Mouse (Mus musculus): ENCODE results near the gene Megf9. TPM values are rescaled to one million over a fixed set of nuclear protein-coding genes. Genes with fewer than 3 reads are reported as not detected.

Megf9 gene
- polyA plus RNA-seq, 1 experiment = 1.1 TPM

DNA sequence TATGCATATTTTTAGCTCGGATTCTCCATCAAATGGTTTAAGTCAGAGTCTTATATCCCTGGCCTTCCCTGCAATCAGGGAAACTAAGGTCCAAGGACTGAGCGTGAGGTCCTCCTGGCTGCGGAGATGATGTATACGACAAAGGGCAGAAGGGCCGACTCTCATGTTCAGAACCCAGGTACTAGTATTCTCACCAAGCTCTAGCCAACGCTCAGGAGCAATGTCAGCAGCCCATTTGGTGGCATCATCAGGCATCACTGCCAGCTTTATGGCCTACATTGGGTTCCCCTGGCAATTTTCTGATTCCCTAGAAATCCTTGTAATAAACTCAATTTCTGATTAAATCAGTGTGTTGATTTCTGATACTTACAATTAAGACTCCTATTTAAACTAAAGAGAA lies 18.5 kb downstream of the Megf9 start:
- TF ChIP-seq EP300 (IDR thresholded peaks at IDR 0.05; ENCODE audit: insufficient read depth, low read depth, low read length) = no peak
- no peak for TF ChIP-seq POLR2A (IDR thresholded peaks at IDR 0.05; ENCODE audit: insufficient read depth, low read length)
- no peak for TF ChIP-seq CTCF (IDR thresholded peaks at IDR 0.05; ENCODE audit: low read depth, low read length)
- H3K4me1 ChIP-seq (ENCODE audit: control insufficient read depth, insufficient read depth, low read length) = no peaks in the 10 kb centered on the region
- no peaks in the 10 kb centered on the region; the same call in 1 of the 2 replicates for H3K27me3 ChIP-seq (ENCODE audit: control insufficient read depth, insufficient read depth, low read length, poor library complexity, severe bottlenecking)
- no peak overlapping the region for H3K4me3 ChIP-seq (ENCODE audit: low read depth, low read length)
- no peaks in the 10 kb centered on the region for H3K36me3 ChIP-seq (ENCODE audit: control insufficient read depth, insufficient read depth, low read length, poor library complexity, severe bottlenecking)
- H3K27ac ChIP-seq (ENCODE audit: insufficient read depth, low read length) = no peak overlapping the region
- no peaks in the 10 kb centered on the region for H3K9me3 ChIP-seq (replicated peaks; ENCODE audit: control insufficient read depth, insufficient read depth, low read length, poor library complexity, severe bottlenecking)
- no peak overlapping the region for H3K9ac ChIP-seq (ENCODE audit: low read depth, poor library complexity, severe bottlenecking)

DNA sequence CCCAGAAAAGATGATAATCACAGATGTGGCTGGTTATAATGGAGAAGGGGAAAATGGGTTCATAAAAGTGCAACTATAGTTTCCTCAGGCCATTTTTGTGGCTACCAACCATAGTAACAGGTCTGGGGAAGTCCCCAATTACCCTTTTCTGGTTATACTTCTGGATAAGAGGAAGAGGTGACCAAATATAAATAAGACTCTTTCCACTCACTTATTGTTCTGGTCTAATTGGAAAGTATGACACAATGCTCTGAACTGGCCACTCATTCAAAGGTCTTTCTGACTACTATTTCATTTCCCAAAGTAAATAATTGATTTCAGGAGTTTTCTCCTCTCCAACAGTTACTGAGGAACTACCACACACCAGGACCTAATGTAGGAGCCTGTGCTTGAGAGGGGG lies 19.3 kb downstream of the Megf9 start:
- Histone ChIP-seq H3K27ac (ENCODE audit: insufficient read depth, low read length) (no peak overlapping the region), H3K9me3 (replicated peaks; ENCODE audit: control insufficient read depth, insufficient read depth, low read length, poor library complexity, severe bottlenecking) (no peaks in the 10 kb centered on the region), H3K36me3 (ENCODE audit: control insufficient read depth, insufficient read depth, low read length, poor library complexity, severe bottlenecking) (no peaks in the 10 kb centered on the region), H3K27me3 (ENCODE audit: control insufficient read depth, insufficient read depth, low read length, poor library complexity, severe bottlenecking) (no peaks in the 10 kb centered on the region; the same call in 1 of the 2 replicates), H3K4me1 (ENCODE audit: control insufficient read depth, insufficient read depth, low read length) (no peaks in the 10 kb centered on the region), H3K4me3 (ENCODE audit: low read depth, low read length) (no peak overlapping the region), H3K9ac (ENCODE audit: low read depth, poor library complexity, severe bottlenecking) (no peak overlapping the region)
- TF ChIP-seq POLR2A (IDR thresholded peaks at IDR 0.05; ENCODE audit: insufficient read depth, low read length) = no peak
- no peak for TF ChIP-seq CTCF (IDR thresholded peaks at IDR 0.05; ENCODE audit: low read depth, low read length)
- TF ChIP-seq EP300 (IDR thresholded peaks at IDR 0.05; ENCODE audit: insufficient read depth, low read depth, low read length) = no peak

DNA sequence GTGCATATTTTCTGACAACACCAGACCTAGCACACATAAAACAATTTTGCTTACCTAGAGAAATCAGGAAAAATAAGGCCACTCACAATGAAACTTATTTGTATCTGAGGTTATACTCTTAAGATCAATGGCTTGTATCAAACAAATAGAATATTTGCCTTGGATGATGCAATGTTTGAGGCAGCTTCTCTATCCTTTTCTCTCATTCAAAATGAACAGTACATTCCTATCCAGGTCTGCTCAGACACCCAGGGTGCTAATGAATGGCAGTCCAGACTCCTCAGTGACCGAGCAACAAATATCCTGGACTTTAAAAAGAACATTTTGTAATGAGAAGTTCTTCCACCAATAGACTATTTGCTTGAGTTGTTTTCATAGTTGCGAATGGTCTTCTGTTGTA lies 24.8 kb downstream of the Megf9 start:
- TF ChIP-seq POLR2A (IDR thresholded peaks at IDR 0.05; ENCODE audit: insufficient read depth, low read length) = no peak
- no peak for TF ChIP-seq CTCF (IDR thresholded peaks at IDR 0.05; ENCODE audit: low read depth, low read length)
- no peak for TF ChIP-seq EP300 (IDR thresholded peaks at IDR 0.05; ENCODE audit: insufficient read depth, low read depth, low read length)
- no peak overlapping the region for H3K27ac ChIP-seq (ENCODE audit: insufficient read depth, low read length)
- no peak overlapping the region for H3K9ac ChIP-seq (ENCODE audit: low read depth, poor library complexity, severe bottlenecking)
- no peaks in the 10 kb centered on the region for H3K9me3 ChIP-seq (replicated peaks; ENCODE audit: control insufficient read depth, insufficient read depth, low read length, poor library complexity, severe bottlenecking)
- no peaks in the 10 kb centered on the region; the same call in 1 of the 2 replicates for H3K27me3 ChIP-seq (ENCODE audit: control insufficient read depth, insufficient read depth, low read length, poor library complexity, severe bottlenecking)
- H3K4me1 ChIP-seq (ENCODE audit: control insufficient read depth, insufficient read depth, low read length) = no peaks in the 10 kb centered on the region
- H3K4me3 ChIP-seq (ENCODE audit: low read depth, low read length) = no peak overlapping the region
- no peaks in the 10 kb centered on the region for H3K36me3 ChIP-seq (ENCODE audit: control insufficient read depth, insufficient read depth, low read length, poor library complexity, severe bottlenecking)

DNA sequence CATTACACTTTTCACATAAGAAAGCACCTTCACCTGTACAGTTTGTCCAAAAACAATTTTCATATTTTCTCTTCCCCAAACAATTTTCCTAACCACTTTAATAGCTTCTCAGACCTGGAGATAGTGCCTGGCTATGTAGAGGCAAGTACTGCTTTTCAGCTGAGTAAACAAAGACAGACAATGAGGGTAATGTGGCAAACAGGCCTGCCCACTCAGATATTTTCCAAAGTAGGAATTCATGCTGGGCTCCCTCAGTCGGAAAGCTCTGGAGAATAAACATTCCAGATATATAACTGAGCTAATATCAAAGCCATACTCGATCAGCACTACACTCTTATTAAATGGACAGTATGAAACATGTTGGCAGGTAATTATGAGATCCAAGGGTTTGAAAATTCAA lies 25.2 kb downstream of the Megf9 start:
- Histone ChIP-seq H3K27me3 (ENCODE audit: control insufficient read depth, insufficient read depth, low read length, poor library complexity, severe bottlenecking) (no peaks in the 10 kb centered on the region; the same call in 1 of the 2 replicates), H3K27ac (ENCODE audit: insufficient read depth, low read length) (no peak overlapping the region), H3K4me1 (ENCODE audit: control insufficient read depth, insufficient read depth, low read length) (no peaks in the 10 kb centered on the region), H3K9ac (ENCODE audit: low read depth, poor library complexity, severe bottlenecking) (no peak overlapping the region), H3K4me3 (ENCODE audit: low read depth, low read length) (no peak overlapping the region), H3K36me3 (ENCODE audit: control insufficient read depth, insufficient read depth, low read length, poor library complexity, severe bottlenecking) (no peaks in the 10 kb centered on the region), H3K9me3 (replicated peaks; ENCODE audit: control insufficient read depth, insufficient read depth, low read length, poor library complexity, severe bottlenecking) (no peaks in the 10 kb centered on the region)
- TF ChIP-seq CTCF (IDR thresholded peaks at IDR 0.05; ENCODE audit: low read depth, low read length) (no peak), EP300 (IDR thresholded peaks at IDR 0.05; ENCODE audit: insufficient read depth, low read depth, low read length) (no peak), POLR2A (IDR thresholded peaks at IDR 0.05; ENCODE audit: insufficient read depth, low read length) (no peak)

DNA sequence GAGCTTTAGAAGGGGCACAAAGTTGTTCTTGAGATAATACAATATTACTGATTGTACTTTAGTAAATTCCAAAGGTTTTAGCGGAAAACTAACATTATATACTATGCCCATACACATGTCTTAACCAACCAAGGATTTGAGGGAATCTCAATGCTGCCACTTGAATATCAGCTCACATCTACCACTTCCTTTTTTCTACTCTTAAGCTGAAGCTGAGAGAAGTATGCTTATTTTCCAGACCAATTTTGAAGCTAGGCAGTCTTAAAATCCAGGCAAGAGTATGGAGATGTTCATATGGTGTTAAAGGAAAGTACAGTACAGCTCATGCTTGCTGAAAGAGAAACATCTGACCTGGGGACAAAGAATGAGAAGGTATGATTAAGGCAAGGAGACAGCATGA lies 26.6 kb downstream of the Megf9 start:
- H3K4me1 ChIP-seq (ENCODE audit: control insufficient read depth, insufficient read depth, low read length) = no peaks in the 10 kb centered on the region
- no peaks in the 10 kb centered on the region for H3K9me3 ChIP-seq (replicated peaks; ENCODE audit: control insufficient read depth, insufficient read depth, low read length, poor library complexity, severe bottlenecking)
- no peak overlapping the region for H3K9ac ChIP-seq (ENCODE audit: low read depth, poor library complexity, severe bottlenecking)
- H3K27me3 ChIP-seq (ENCODE audit: control insufficient read depth, insufficient read depth, low read length, poor library complexity, severe bottlenecking) = no peaks in the 10 kb centered on the region; the same call in 1 of the 2 replicates
- H3K27ac ChIP-seq (ENCODE audit: insufficient read depth, low read length) = no peak overlapping the region
- no peaks in the 10 kb centered on the region for H3K36me3 ChIP-seq (ENCODE audit: control insufficient read depth, insufficient read depth, low read length, poor library complexity, severe bottlenecking)
- TF ChIP-seq CTCF (IDR thresholded peaks at IDR 0.05; ENCODE audit: low read depth, low read length) = no peak
- TF ChIP-seq EP300 (IDR thresholded peaks at IDR 0.05; ENCODE audit: insufficient read depth, low read depth, low read length) = no peak
- TF ChIP-seq POLR2A (IDR thresholded peaks at IDR 0.05; ENCODE audit: insufficient read depth, low read length) = no peak
- H3K4me3 ChIP-seq (ENCODE audit: low read depth, low read length) = no peak overlapping the region

DNA sequence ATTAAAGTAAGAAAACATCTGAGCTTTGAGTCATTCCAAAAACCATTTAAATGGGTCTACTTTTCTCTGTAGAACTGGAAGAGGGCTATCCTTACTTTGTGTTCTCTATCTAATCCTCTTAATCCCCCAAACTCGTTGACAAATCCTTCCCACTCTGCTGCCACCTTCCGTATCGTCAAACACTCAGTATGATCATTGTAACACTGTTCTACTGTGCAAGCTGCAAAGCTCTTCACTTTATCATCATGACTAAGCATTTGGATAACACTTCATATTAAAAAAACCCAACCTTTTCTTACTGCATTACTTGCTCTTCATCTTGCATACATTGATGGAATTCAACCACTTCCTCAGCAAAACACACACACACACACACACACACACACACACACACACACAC lies 28.8 kb downstream of the Megf9 start:
- H3K4me1 ChIP-seq (ENCODE audit: control insufficient read depth, insufficient read depth, low read length) = no peaks in the 10 kb centered on the region
- H3K27me3 ChIP-seq (ENCODE audit: control insufficient read depth, insufficient read depth, low read length, poor library complexity, severe bottlenecking) = no peaks in the 10 kb centered on the region
- no peak overlapping the region for H3K9ac ChIP-seq (ENCODE audit: low read depth, poor library complexity, severe bottlenecking)
- no peaks in the 10 kb centered on the region for H3K36me3 ChIP-seq (ENCODE audit: control insufficient read depth, insufficient read depth, low read length, poor library complexity, severe bottlenecking)
- H3K4me3 ChIP-seq (ENCODE audit: low read depth, low read length) = no peak overlapping the region
- no peak for TF ChIP-seq EP300 (IDR thresholded peaks at IDR 0.05; ENCODE audit: insufficient read depth, low read depth, low read length)
- TF ChIP-seq POLR2A (IDR thresholded peaks at IDR 0.05; ENCODE audit: insufficient read depth, low read length) = no peak
- TF ChIP-seq CTCF (IDR thresholded peaks at IDR 0.05; ENCODE audit: low read depth, low read length) = no peak
- no peaks in the 10 kb centered on the region for H3K9me3 ChIP-seq (replicated peaks; ENCODE audit: control insufficient read depth, insufficient read depth, low read length, poor library complexity, severe bottlenecking)
- H3K27ac ChIP-seq (ENCODE audit: insufficient read depth, low read length) = no peak overlapping the region
